Mouse (Mus musculus) lung, adult 2 months (tissue): Measurements from ENCODE around the gene Stat5a.

Experiments
- CTCF ChIP-seq: fragments of 200-500 bp; IDR thresholded peaks from 2 replicates; pipeline ENCODE4 v1.5.1; 2011; ENCODE audit warnings: mild to moderate bottlenecking, low read length, control low read depth; ENCODE audit not compliant: insufficient read depth
- POLR2A ChIP-seq: fragments of 200-500 bp; IDR thresholded peaks from 2 replicates; pipeline ENCODE4 v1.6.1; 2011; ENCODE audit warnings: low read depth, mild to moderate bottlenecking, control low read depth, low read length, borderline replicate concordance; ENCODE audit errors: extremely low read depth

DNA sequence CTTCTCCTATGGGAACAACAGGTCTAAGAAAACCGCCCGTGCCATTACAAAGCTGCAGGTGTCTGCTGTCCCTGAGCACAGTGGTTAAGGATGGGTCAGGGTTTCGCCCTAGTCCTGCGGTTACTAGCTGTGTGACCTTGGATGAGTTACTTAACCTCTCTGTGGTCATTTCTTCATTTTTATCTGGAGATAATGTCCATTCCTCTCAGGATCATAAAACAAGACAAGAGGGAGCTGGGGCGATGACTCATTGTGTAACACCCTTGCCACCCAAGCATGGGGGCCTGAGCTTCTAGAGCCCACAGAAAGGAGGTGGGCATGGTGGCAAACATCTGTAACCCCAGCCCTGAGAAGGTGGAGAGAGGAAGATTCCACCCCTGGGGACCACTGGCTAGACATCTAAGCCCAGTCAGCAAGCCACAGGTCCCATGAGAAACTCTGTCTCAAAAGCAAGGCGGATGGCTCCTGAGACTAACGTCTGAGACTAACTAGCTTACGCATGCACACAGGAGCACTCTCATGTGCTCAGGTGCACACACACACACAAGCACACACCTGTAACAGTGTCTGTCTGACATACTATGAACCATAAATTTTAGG is 16.0 kb upstream of the Stat5a start:
- TF ChIP-seq CTCF, result no peak
- no peak for TF ChIP-seq POLR2A
